Mouse (Mus musculus) brain, embryonic 14.5 days (tissue): ENCODE measurements around the gene Gfi1. TPM values are rescaled to one million over a fixed set of nuclear protein-coding genes. Genes with fewer than 3 reads are reported as not detected.

ENCODE experiments used
- DNase-seq: peaks from one replicate; pipeline ENCODE4 v3.0.0-alpha.2; 2011; ENCODE audit warnings: low read depth
- CTCF ChIP-seq: fragments of 200-500 bp; IDR thresholded peaks from 2 replicates; pipeline ENCODE4 v1.5.1; 2012; ENCODE audit warnings: inconsistent platforms, mild to moderate bottlenecking, moderate library complexity, borderline replicate concordance; ENCODE audit not compliant: insufficient read depth, insufficient read length; ENCODE audit errors: extremely low read depth
- POLR2A ChIP-seq: fragments of 200-500 bp; IDR thresholded peaks from 2 replicates; pipeline ENCODE4 v1.6.1; 2012; ENCODE audit warnings: mild to moderate bottlenecking, inconsistent platforms, borderline replicate concordance; ENCODE audit not compliant: poor library complexity, insufficient read depth, insufficient read length, severe bottlenecking; ENCODE audit errors: extremely low read depth
- polyA plus RNA-seq: library from polyadenylated mRNA; depleted of rRNA; stranded (reverse); fragments of >200 nt; gene quantifications from 2 replicates; pipeline ENCODE4 v1.2.3, GENCODE M21; 2012

Gene Gfi1
- polyA plus RNA-seq, 1 experiment = 0.10 TPM

- DNase-seq = no peak
- no peak for TF ChIP-seq CTCF
- TF ChIP-seq POLR2A = no peak
Observed at GRCm38 (mm10) chr5:107720511-107720910, 5.3 kb downstream of the Gfi1 start.

GRCm38 (mm10) chr5:107719786-107720185, 6.0 kb downstream of the Gfi1 start:
- DNase-seq = no peak
- TF ChIP-seq CTCF = no peak
- no peak for TF ChIP-seq POLR2A

GRCm38 (mm10) chr5:107719209-107719608, 6.6 kb downstream of the Gfi1 start:
- TF ChIP-seq POLR2A (no peak), CTCF (no peak)
- DNase-seq = no peak

GRCm38 (mm10) chr5:107717871-107718361, 7.9 kb downstream of the Gfi1 start:
- DNase-seq = no peak
- TF ChIP-seq CTCF = no peak
- TF ChIP-seq POLR2A = no peak

- TF ChIP-seq POLR2A = no peak
- TF ChIP-seq CTCF = no peak
- DNase-seq = no peak
Observed at GRCm38 (mm10) chr5:107711689-107712088, 14.1 kb downstream of the Gfi1 start.

- TF ChIP-seq POLR2A (no peak), CTCF (no peak)
- no peak for DNase-seq
Observed at GRCm38 (mm10) chr5:107708124-107708797, 17.6 kb downstream of the Gfi1 start.

GRCm38 (mm10) chr5:107706262-107706661, 19.6 kb downstream of the Gfi1 start:
- no peak for DNase-seq

GRCm38 (mm10) chr5:107705756-107706155, 20.1 kb downstream of the Gfi1 start:
- TF ChIP-seq CTCF (no peak), POLR2A (no peak)

More at GRCm38 (mm10) chr5:107706262-107706661, 19.6 kb downstream of the Gfi1 start:
- no peak for TF ChIP-seq POLR2A
- TF ChIP-seq CTCF = no peak

GRCm38 (mm10) chr5:107703207-107703763, 22.6 kb downstream of the Gfi1 start:
- TF ChIP-seq POLR2A (no peak), CTCF (no peak)
- DNase-seq = no peak

More at GRCm38 (mm10) chr5:107705756-107706155, 20.1 kb downstream of the Gfi1 start:
- no peak for DNase-seq

GRCm38 (mm10) chr5:107701658-107702057, 24.2 kb downstream of the Gfi1 start:
- TF ChIP-seq POLR2A (no peak), CTCF (no peak)
- no peak for DNase-seq

GRCm38 (mm10) chr5:107700873-107701272, 25.0 kb downstream of the Gfi1 start:
- no peak for DNase-seq
- TF ChIP-seq POLR2A (no peak), CTCF (no peak)

- no peak for DNase-seq
- no peak for TF ChIP-seq CTCF
- TF ChIP-seq POLR2A = no peak
Observed at GRCm38 (mm10) chr5:107698888-107699287, 26.9 kb downstream of the Gfi1 start.

- DNase-seq = no peak
- no peak for TF ChIP-seq POLR2A
- no peak for TF ChIP-seq CTCF
Observed at GRCm38 (mm10) chr5:107695019-107695418, 30.8 kb downstream of the Gfi1 start.

GRCm38 (mm10) chr5:107688499-107688866, 37.4 kb downstream of the Gfi1 start:
- TF ChIP-seq CTCF (no peak), POLR2A (no peak)
- no peak for DNase-seq
